Mouse (Mus musculus) embryonic fibroblast, embryonic 13.5 days (primary cell): Measurements from ENCODE around the gene Rab11fip5.

ENCODE experiments used
- CTCF ChIP-seq: IDR thresholded peaks from 2 replicates; pipeline ENCODE4 v1.5.1; 2011; ENCODE audit warnings: mild to moderate bottlenecking, control low read depth, low read length, moderate library complexity, borderline replicate concordance; ENCODE audit not compliant: insufficient read depth
- POLR2A ChIP-seq: IDR thresholded peaks from 2 replicates; pipeline ENCODE4 v1.6.1; 2011; ENCODE audit warnings: low read depth, mild to moderate bottlenecking, control low read depth, low read length, moderate library complexity

- no peak for TF ChIP-seq CTCF
- TF ChIP-seq POLR2A = no peak
These were observed 25.2 kb downstream of the Rab11fip5 start for GRCm38 (mm10) chr6:85349246-85349645.
